Mouse (Mus musculus) limb, embryonic 14.5 days (tissue): ENCODE data around the gene Irf6. TPM values are rescaled to one million over a fixed set of nuclear protein-coding genes. Genes with fewer than 3 reads are reported as not detected.

Experiments
- ATAC-seq: fragments of 200-750 bp; cut with Nextera tagmentation; 2 replicates; pipeline ENCODE4 v1.8.0; 2017; ENCODE audit warnings: low read depth, moderate number of reproducible peaks, moderate TSS enrichment; ENCODE audit not compliant: low FRiP score
- DNase-seq: peaks from one replicate; pipeline ENCODE4 v3.0.0-alpha.2; 2015; ENCODE audit warnings: low spot score
- H3K27ac ChIP-seq: fragments of 300-500 bp; sonication (generic); replicated peaks from 2 replicates; pipeline ENCODE4 v1.5.1; 2014; ENCODE audit warnings: low read depth, mild to moderate bottlenecking, low read length, moderate library complexity, mixed read lengths
- H3K27me3 ChIP-seq: fragments of 300-500 bp; sonication (generic); 2 replicates; pipeline ENCODE4 v1.6.1; 2014; ENCODE audit warnings: low read length, mixed read lengths; ENCODE audit not compliant: control insufficient read depth, insufficient read depth
- H3K36me3 ChIP-seq: fragments of 300-500 bp; sonication (generic); 2 replicates; pipeline ENCODE4 v1.6.1; 2014; ENCODE audit warnings: mild to moderate bottlenecking, low read length, moderate library complexity, mixed read lengths; ENCODE audit not compliant: control insufficient read depth, insufficient read depth
- H3K4me1 ChIP-seq: fragments of 300-500 bp; sonication (generic); 2 replicates; pipeline ENCODE4 v1.6.1; 2014; ENCODE audit warnings: antibody characterized with exemption, low read length, mixed read lengths; ENCODE audit not compliant: control insufficient read depth, insufficient read depth
- H3K4me2 ChIP-seq: fragments of 300-500 bp; sonication (generic); replicated peaks from 2 replicates; pipeline ENCODE4 v1.6.1; 2014; ENCODE audit warnings: low read depth, mild to moderate bottlenecking, low read length, moderate library complexity; ENCODE audit not compliant: severe bottlenecking
- H3K4me3 ChIP-seq: fragments of 300-500 bp; sonication (generic); replicated peaks from 2 replicates; pipeline ENCODE4 v1.5.1; 2014; ENCODE audit warnings: low read length
- H3K9ac ChIP-seq: fragments of 300-500 bp; sonication (generic); 2 replicates; pipeline ENCODE4 v1.6.1; 2014; ENCODE audit warnings: mild to moderate bottlenecking, low read depth, low read length, moderate library complexity; ENCODE audit not compliant: severe bottlenecking
- H3K9me3 ChIP-seq: fragments of 300-500 bp; sonication (generic); 2 replicates; pipeline ENCODE4 v1.6.1; 2016; ENCODE audit warnings: low read length; ENCODE audit not compliant: control insufficient read depth
- POLR2A ChIP-seq: fragments of 200-500 bp; IDR thresholded peaks from 2 replicates; pipeline ENCODE4 v1.8.0; 2012; ENCODE audit warnings: inconsistent platforms, mild to moderate bottlenecking, moderate library complexity, borderline replicate concordance; ENCODE audit not compliant: insufficient read depth, insufficient read length; ENCODE audit errors: extremely low read depth
- WGBS: fragments of 180-500 bp; shearing (Covaris S2); extraction: QIAGEN DNeasy Blood & Tissue Kit; methylation state at CpG from one replicate; pipeline ENCODE4 v1.1.7; 2014; 5-methylcytosine and 5-hydroxymethylcytosine counted together
- polyA plus RNA-seq, 2 experiments: library from polyadenylated mRNA; depleted of rRNA in 1 of 2; stranded (reverse) in 1 of 2; unstranded in 1 of 2; fragments of >200 nt; fragmentation: Nextera tagmentation in 1 of 2; extraction: Ambion mirVana in 1 of 2; gene quantifications; 2 replicates each; pipeline versions ENCODE4 v1.2.1 to v1.2.3; 2012 to 2014

Gene Irf6
- polyA plus RNA-seq, 2 experiments: 23.5 to 50.0 TPM

- TF ChIP-seq POLR2A: no peak
- Histone ChIP-seq H3K36me3 (no peaks in the 10 kb centered on the region), H3K27me3 (no peaks in the 10 kb centered on the region), H3K4me2 (peak overlapping the region; percentile 23), H3K9me3 (no peaks in the 10 kb centered on the region), H3K4me3 (no peak overlapping the region), H3K9ac (peak overlapping the region; percentile 38; the same call in 1 of the 2 replicates), H3K27ac (peak overlapping the region; percentile 79), H3K4me1 (peaks cover 26% of the 10 kb centered on the region)
- DNase-seq (peak; percentile 94), ATAC-seq (peak; percentile 93)
- WGBS: 5% methylated on average over 9 of the region's 9 CpGs
Measured at GRCm38 (mm10) chr1:193189151-193189621, 36.3 kb downstream of the Irf6 start.

GRCm38 (mm10) chr1:193189771-193190170 is 36.9 kb downstream of the Irf6 start:
- peaks cover 25% of the 10 kb centered on the region for H3K4me1 ChIP-seq
- peak overlapping the region; percentile 16; the same call in 1 of the 2 replicates for H3K4me2 ChIP-seq
- WGBS: 22% methylated on average over 3 of the region's 3 CpGs
- DNase-seq: no peak
- peak overlapping the region; percentile 79 for H3K27ac ChIP-seq
- no peaks in the 10 kb centered on the region for H3K27me3 ChIP-seq
- no peak for TF ChIP-seq POLR2A
- no peaks in the 10 kb centered on the region for H3K9me3 ChIP-seq
- no peak overlapping the region for H3K4me3 ChIP-seq
- no peaks in the 10 kb centered on the region for H3K36me3 ChIP-seq
- no peak overlapping the region for H3K9ac ChIP-seq
- ATAC-seq: 0 out of 2 replicates have a peak, but pooled peaks have one; percentile 7

GRCm38 (mm10) chr1:193191675-193192283 is 38.9 kb downstream of the Irf6 start:
- ATAC-seq (no peak), DNase-seq (no peak)
- H3K4me2 ChIP-seq: no peak overlapping the region
- peaks cover 28% of the 10 kb centered on the region for H3K4me1 ChIP-seq
- WGBS: 85% methylated on average over 7 of the region's 7 CpGs
- H3K9me3 ChIP-seq: no peaks in the 10 kb centered on the region
- no peaks in the 10 kb centered on the region for H3K27me3 ChIP-seq
- H3K4me3 ChIP-seq: no peak overlapping the region
- H3K36me3 ChIP-seq: no peaks in the 10 kb centered on the region
- TF ChIP-seq POLR2A: no peak
- no peak overlapping the region for H3K9ac ChIP-seq
- H3K27ac ChIP-seq: 0 out of 2 replicates have a peak overlapping the region, but pooled peaks have one; percentile 5

GRCm38 (mm10) chr1:193194416-193195140 is 41.7 kb downstream of the Irf6 start:
- no peak for ATAC-seq
- peaks cover 14% of the 10 kb centered on the region for H3K4me1 ChIP-seq
- no peak overlapping the region for H3K9ac ChIP-seq
- TF ChIP-seq POLR2A: no peak
- H3K9me3 ChIP-seq: no peaks in the 10 kb centered on the region
- no peak overlapping the region for H3K4me2 ChIP-seq
- no peaks in the 10 kb centered on the region for H3K36me3 ChIP-seq
- no peak for DNase-seq
- H3K27me3 ChIP-seq: no peaks in the 10 kb centered on the region
- no peak overlapping the region for H3K27ac ChIP-seq
- H3K4me3 ChIP-seq: no peak overlapping the region
- WGBS: 82% methylated on average over 3 of the region's 3 CpGs

GRCm38 (mm10) chr1:193195169-193195810 is 42.4 kb downstream of the Irf6 start:
- Histone ChIP-seq H3K9me3 (no peaks in the 10 kb centered on the region), H3K9ac (no peak overlapping the region), H3K4me3 (no peak overlapping the region), H3K27ac (no peak overlapping the region), H3K36me3 (no peaks in the 10 kb centered on the region), H3K4me2 (no peak overlapping the region), H3K4me1 (peaks cover 7% of the 10 kb centered on the region), H3K27me3 (no peaks in the 10 kb centered on the region)
- no peak for TF ChIP-seq POLR2A
- no peak for DNase-seq
- WGBS: 71% methylated on average over 3 of the region's 3 CpGs
- no peak for ATAC-seq
